In genomic region chr3:159851980-159852379, GRCm38 (mm10) we compare ENCODE assay signal across 13 mouse cellular contexts. TPM values are rescaled to one million over a fixed set of nuclear protein-coding genes. Genes with fewer than 3 reads are reported as not detected.
DNase-seq lines count a peak whose midpoint lies in the region; ATAC-seq and TF ChIP-seq lines count a peak whose summit lies in the region.
"Had no signal": no experiment of that assay in that cellular context is flagged by ENCODE, and none has a peak within 500 bp of the region (broad histone marks: within the 10 kb centered on the region; RNA-seq: fewer than 3 reads in every experiment).

No protein-coding gene starts in this region.

- H3K4me2 ChIP-seq in lung, postnatal 0 days (replicated peaks; ENCODE audit: low read depth, low read length), result no peak overlapping the region
- no peak overlapping the region for H3K4me2 ChIP-seq in forebrain, embryonic 16.5 days (ENCODE audit: low read length)
- no peak overlapping the region for H3K4me2 ChIP-seq in neural tube, embryonic 15.5 days
- H3K4me2 ChIP-seq: lung, embryonic 15.5 days had no signal

- H3K9me3 ChIP-seq in lung, postnatal 0 days (ENCODE audit: low read length), result no peaks in the 10 kb centered on the region
- H3K9me3 ChIP-seq in forebrain, embryonic 16.5 days (ENCODE audit: control insufficient read depth, low read length), result no peaks in the 10 kb centered on the region
- no peaks in the 10 kb centered on the region for H3K9me3 ChIP-seq in neural tube, embryonic 15.5 days (replicated peaks)
- H3K9me3 ChIP-seq: lung, embryonic 15.5 days had no signal

- TF ChIP-seq CTCF in lung, postnatal 0 days (IDR thresholded peaks at IDR 0.05), result no peak
- TF ChIP-seq CTCF in lung, adult 2 months (IDR thresholded peaks at IDR 0.05; ENCODE audit: insufficient read depth, low read length), result no peak

- no peak overlapping the region for H3K27ac ChIP-seq in lung, postnatal 0 days (ENCODE audit: low read length)
- H3K27ac ChIP-seq in forebrain, embryonic 16.5 days (ENCODE audit: low read length), result no peak overlapping the region
- no peak overlapping the region for H3K27ac ChIP-seq in neural tube, embryonic 15.5 days (replicated peaks)
- H3K27ac ChIP-seq: heart, adult 2 months; lung, embryonic 15.5 days had no signal

- peak; percentile 5 for DNase-seq in lung, postnatal 0 days (ENCODE audit: low spot score)
- no peak for DNase-seq in lung, adult 2 months
- peak; percentile 52 for DNase-seq in embryo, embryonic 11 days
- no peak for DNase-seq in spleen, postnatal 14 days (ENCODE audit: low spot score in 2 of 2)
- DNase-seq in B cell, adult 2 months, result no peak
- DNase-seq: adrenal gland, adult 2 months; heart, adult 2 months; heart, postnatal 4 days; kidney, adult 8-10 months; thymus, adult 2 months had no signal

- no peaks in the 10 kb centered on the region for H3K27me3 ChIP-seq in lung, postnatal 0 days (replicated peaks; ENCODE audit: insufficient read depth, low read length)
- peaks cover 3% of the 10 kb centered on the region for H3K27me3 ChIP-seq in forebrain, embryonic 16.5 days (replicated peaks; ENCODE audit: control insufficient read depth, insufficient read depth, low read length)
- no peaks in the 10 kb centered on the region for H3K27me3 ChIP-seq in neural tube, embryonic 15.5 days (replicated peaks)
- H3K27me3 ChIP-seq: lung, embryonic 15.5 days had no signal

- 81% methylated on average over 2 of the region's 2 CpGs for WGBS in lung, postnatal 0 days
- WGBS in lung, adult 2 months, result 72% methylated on average over 2 of the region's 2 CpGs
- 9% methylated on average over 2 of the region's 2 CpGs for WGBS in forebrain, embryonic 16.5 days
- 20% methylated on average over 2 of the region's 2 CpGs for whole genome bisulfite sequencing in neural tube, embryonic 15.5 days

- H3K9ac ChIP-seq in lung, postnatal 0 days (replicated peaks; ENCODE audit: low read depth), result no peak overlapping the region
- H3K9ac ChIP-seq in forebrain, embryonic 16.5 days (replicated peaks; ENCODE audit: low read depth, low read length), result no peak overlapping the region
- H3K9ac ChIP-seq in neural tube, embryonic 15.5 days (replicated peaks), result no peak overlapping the region
- H3K9ac ChIP-seq: lung, embryonic 15.5 days had no signal

- H3K36me3 ChIP-seq in lung, postnatal 0 days (ENCODE audit: insufficient read depth, low read length), result no peaks in the 10 kb centered on the region
- H3K36me3 ChIP-seq in forebrain, embryonic 16.5 days (ENCODE audit: control insufficient read depth, insufficient read depth), result no peaks in the 10 kb centered on the region
- H3K36me3 ChIP-seq in neural tube, embryonic 15.5 days, result no peaks in the 10 kb centered on the region
- H3K36me3 ChIP-seq: lung, embryonic 15.5 days had no signal

- no peak for TF ChIP-seq EP300 in lung, postnatal 0 days (IDR thresholded peaks at IDR 0.05)

- ATAC-seq in lung, postnatal 0 days, result no peak
- peak; percentile 97 for ATAC-seq in forebrain, embryonic 16.5 days
- peak; percentile 81; the same call in 1 of the 2 replicates for ATAC-seq in neural tube, embryonic 15.5 days (ENCODE audit: low FRiP score)

- H3K4me1 ChIP-seq in lung, postnatal 0 days (ENCODE audit: insufficient read depth, low read depth, low read length), result no peaks in the 10 kb centered on the region
- H3K4me1 ChIP-seq in lung, adult 2 months (ENCODE audit: control insufficient read depth, insufficient read depth, low read length), result peaks cover 2% of the 10 kb centered on the region; the same call in 1 of the 2 replicates
- peaks cover 5% of the 10 kb centered on the region; the same call in 1 of the 2 replicates for H3K4me1 ChIP-seq in forebrain, embryonic 16.5 days (replicated peaks; ENCODE audit: control insufficient read depth, insufficient read depth, low read length)
- peaks cover 2% of the 10 kb centered on the region; the same call in 1 of the 2 replicates for H3K4me1 ChIP-seq in neural tube, embryonic 15.5 days

- no peak for TF ChIP-seq POLR2A in lung, adult 2 months (IDR thresholded peaks at IDR 0.05; ENCODE audit: borderline replicate concordance, extremely low read depth, low read depth, low read length)

- H3K4me3 ChIP-seq in lung, postnatal 0 days (ENCODE audit: low read depth, low read length), result no peak overlapping the region
- H3K4me3 ChIP-seq in lung, adult 2 months (replicated peaks; ENCODE audit: extremely low read depth, low read depth, low read length), result no peak overlapping the region
- H3K4me3 ChIP-seq in forebrain, embryonic 16.5 days (replicated peaks; ENCODE audit: low read length), result no peak overlapping the region
- H3K4me3 ChIP-seq in neural tube, embryonic 15.5 days (replicated peaks), result no peak overlapping the region
- H3K4me3 ChIP-seq: heart, adult 2 months; lung, embryonic 15.5 days had no signal

RNA-seq across cellular contexts. Expression of gene Wls, which starts 12.5 kb away (rescaled TPM):
- 172 and 193 TPM in 2 replicates for polyA plus RNA-seq in lung, postnatal 0 days (2015; fragmentation: Nextera tagmentation; extraction: Ambion mirVana)
- 31.3 and 56.4 TPM in 2 replicates for polyA plus RNA-seq in lung, adult 2 months (2012; rRNA removed)
- 34.6 and 42.8 TPM in 2 replicates for polyA plus RNA-seq in forebrain, embryonic 16.5 days (2015; fragmentation: Nextera tagmentation; extraction: Ambion mirVana)
- polyA plus RNA-seq in neural tube, embryonic 15.5 days (2015; fragmentation: Nextera tagmentation; extraction: Ambion mirVana), result 62.8 and 79.7 TPM in 2 replicates

Comparison
In these comparisons a context has a peak if more than half of its experiments do, and no peak if none do; other contexts are left out.
1. DNase-seq: peak in lung, postnatal 0 days (single experiment) and embryo, embryonic 11 days (single experiment); none in lung, adult 2 months (single experiment), spleen, postnatal 14 days (0 of 2) and B cell, adult 2 months (0 of 2).